Mouse (Mus musculus): ENCODE measurements around the gene Gdpd1. TPM values are rescaled to one million over a fixed set of nuclear protein-coding genes. Genes with fewer than 3 reads are reported as not detected.
A peak's percentile ranks its signal among the peaks of the same experiment; 100 is the strongest.

The Gdpd1 gene
- polyA plus RNA-seq, 1 experiment from 2014 or later = 195 TPM

DNA sequence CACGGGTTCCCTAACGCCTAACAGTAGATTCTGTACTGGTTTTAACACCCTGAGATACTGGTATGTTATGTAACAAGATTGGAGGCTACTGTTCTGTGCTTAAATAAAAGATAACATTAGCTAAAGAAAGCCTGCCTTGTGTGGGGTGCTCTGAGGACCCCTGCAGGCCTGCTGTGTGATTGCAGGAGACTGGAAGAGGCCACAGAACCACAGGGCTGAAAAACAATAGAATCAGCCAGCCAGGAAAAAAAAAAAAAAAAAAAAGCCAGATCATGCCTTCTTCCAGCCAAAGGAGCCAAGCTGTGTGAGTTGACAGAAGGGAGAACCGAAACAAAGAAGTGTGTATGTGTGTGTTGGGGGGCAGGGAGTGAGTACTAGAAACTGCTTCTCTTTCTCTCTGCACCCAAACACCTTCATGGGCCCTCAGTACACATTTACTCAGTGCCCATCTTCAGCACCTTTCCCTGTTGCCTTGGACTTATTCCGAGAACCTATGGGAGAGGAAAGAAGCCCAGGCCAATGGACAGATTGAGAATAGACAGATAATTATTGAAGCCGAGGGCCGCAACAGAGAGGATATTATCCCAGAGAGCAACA, 78.1 kb downstream of the Gdpd1 start:
- Histone ChIP-seq H3K27me3 (replicated peaks; ENCODE audit: control insufficient read depth, insufficient read depth, low read length) (no peaks in the 10 kb centered on the region), H3K4me2 (ENCODE audit: low read length) (no peak overlapping the region), H3K4me3 (replicated peaks; ENCODE audit: low read length) (no peak overlapping the region), H3K4me1 (replicated peaks; ENCODE audit: control insufficient read depth, insufficient read depth, low read length) (peaks cover 30% of the 10 kb centered on the region), H3K9me3 (ENCODE audit: control insufficient read depth, low read length) (no peaks in the 10 kb centered on the region), H3K36me3 (ENCODE audit: control insufficient read depth, insufficient read depth) (no peaks in the 10 kb centered on the region), H3K9ac (replicated peaks; ENCODE audit: low read depth, low read length) (0 out of 2 replicates have a peak overlapping the region, but pooled peaks have one; percentile 3), H3K27ac (ENCODE audit: low read length) (peak overlapping the region; percentile 56)
- 24% methylated on average over 6 of the region's 6 CpGs for WGBS
- no peak for ATAC-seq

DNA sequence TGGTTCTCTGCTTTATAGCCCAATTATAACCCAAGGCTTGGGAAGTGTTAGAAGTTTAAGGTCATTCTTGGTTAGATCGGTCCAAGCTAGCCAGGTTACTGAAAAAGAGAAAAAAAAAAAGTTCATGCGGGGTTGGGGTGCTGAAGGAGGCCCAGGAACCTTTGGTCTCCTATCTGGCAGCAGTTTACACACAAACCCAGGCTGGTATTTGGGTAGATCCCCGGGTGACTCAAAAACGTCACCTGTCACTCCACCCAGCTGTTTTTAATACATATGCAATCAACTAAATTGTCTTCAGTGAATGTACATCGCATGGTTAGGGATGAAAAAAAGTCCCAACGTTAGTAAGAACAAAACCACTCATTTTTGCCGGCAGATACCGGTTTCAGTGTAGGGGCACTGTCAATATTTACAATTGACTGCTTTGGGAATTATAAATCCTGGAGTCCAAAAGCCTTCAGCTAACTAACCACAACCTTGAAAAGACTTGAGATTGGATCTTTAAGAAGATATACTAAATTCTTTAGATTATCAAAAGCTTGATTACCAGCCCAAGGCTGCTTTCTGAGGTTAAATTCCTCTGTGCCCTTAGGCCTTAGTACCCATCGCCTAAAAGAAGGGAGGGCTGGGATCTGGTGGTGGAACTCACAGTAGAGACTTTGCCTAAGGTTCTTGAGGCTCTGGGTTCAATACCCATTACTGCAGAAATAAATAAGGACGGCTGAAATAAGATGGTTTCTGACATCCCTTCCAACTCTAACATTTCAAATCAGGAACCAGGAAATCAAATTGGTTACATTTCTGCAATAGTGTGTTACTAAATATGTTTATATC, 78.9 kb downstream of the Gdpd1 start:
- Histone ChIP-seq H3K36me3 (ENCODE audit: control insufficient read depth, insufficient read depth) (no peaks in the 10 kb centered on the region), H3K4me1 (replicated peaks; ENCODE audit: control insufficient read depth, insufficient read depth, low read length) (peaks cover 37% of the 10 kb centered on the region), H3K9me3 (ENCODE audit: control insufficient read depth, low read length) (no peaks in the 10 kb centered on the region), H3K4me2 (ENCODE audit: low read length) (no peak overlapping the region), H3K9ac (replicated peaks; ENCODE audit: low read depth, low read length) (no peak overlapping the region), H3K27ac (ENCODE audit: low read length) (no peak overlapping the region), H3K4me3 (replicated peaks; ENCODE audit: low read length) (no peak overlapping the region), H3K27me3 (replicated peaks; ENCODE audit: control insufficient read depth, insufficient read depth, low read length) (no peaks in the 10 kb centered on the region)
- WGBS = 53% methylated on average over 10 of the region's 10 CpGs
- ATAC-seq = no peak

DNA sequence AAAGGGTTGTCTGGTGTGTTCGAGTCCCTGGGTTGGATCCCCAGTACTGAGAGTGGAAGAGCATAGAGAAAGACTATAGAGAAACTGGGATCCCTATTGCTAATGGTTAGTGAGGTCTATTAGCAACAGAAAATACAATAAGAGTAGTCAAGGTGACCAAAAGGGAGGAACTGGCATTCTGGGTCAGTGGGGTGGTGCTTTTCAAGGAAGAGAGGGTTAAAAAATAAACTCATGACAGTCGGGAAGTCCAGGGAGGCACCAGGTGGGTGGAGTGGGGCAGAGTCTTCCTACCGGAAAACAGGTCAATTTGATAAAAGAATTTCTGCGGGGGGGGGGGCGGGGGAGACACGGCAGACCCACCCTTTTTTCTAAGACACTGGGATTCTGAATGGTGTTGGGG, 79.5 kb downstream of the Gdpd1 start:
- Histone ChIP-seq H3K9me3 (ENCODE audit: control insufficient read depth, low read length) (no peaks in the 10 kb centered on the region), H3K9ac (replicated peaks; ENCODE audit: low read depth, low read length) (no peak overlapping the region), H3K36me3 (ENCODE audit: control insufficient read depth, insufficient read depth) (no peaks in the 10 kb centered on the region), H3K27me3 (replicated peaks; ENCODE audit: control insufficient read depth, insufficient read depth, low read length) (no peaks in the 10 kb centered on the region), H3K27ac (ENCODE audit: low read length) (no peak overlapping the region; the same call in 1 of the 2 replicates), H3K4me1 (replicated peaks; ENCODE audit: control insufficient read depth, insufficient read depth, low read length) (peaks cover 43% of the 10 kb centered on the region), H3K4me3 (replicated peaks; ENCODE audit: low read length) (peak overlapping the region; percentile 99), H3K4me2 (ENCODE audit: low read length) (peak overlapping the region; percentile 88)
- 26% methylated on average over 6 of the region's 6 CpGs for WGBS
- no peak for ATAC-seq

DNA sequence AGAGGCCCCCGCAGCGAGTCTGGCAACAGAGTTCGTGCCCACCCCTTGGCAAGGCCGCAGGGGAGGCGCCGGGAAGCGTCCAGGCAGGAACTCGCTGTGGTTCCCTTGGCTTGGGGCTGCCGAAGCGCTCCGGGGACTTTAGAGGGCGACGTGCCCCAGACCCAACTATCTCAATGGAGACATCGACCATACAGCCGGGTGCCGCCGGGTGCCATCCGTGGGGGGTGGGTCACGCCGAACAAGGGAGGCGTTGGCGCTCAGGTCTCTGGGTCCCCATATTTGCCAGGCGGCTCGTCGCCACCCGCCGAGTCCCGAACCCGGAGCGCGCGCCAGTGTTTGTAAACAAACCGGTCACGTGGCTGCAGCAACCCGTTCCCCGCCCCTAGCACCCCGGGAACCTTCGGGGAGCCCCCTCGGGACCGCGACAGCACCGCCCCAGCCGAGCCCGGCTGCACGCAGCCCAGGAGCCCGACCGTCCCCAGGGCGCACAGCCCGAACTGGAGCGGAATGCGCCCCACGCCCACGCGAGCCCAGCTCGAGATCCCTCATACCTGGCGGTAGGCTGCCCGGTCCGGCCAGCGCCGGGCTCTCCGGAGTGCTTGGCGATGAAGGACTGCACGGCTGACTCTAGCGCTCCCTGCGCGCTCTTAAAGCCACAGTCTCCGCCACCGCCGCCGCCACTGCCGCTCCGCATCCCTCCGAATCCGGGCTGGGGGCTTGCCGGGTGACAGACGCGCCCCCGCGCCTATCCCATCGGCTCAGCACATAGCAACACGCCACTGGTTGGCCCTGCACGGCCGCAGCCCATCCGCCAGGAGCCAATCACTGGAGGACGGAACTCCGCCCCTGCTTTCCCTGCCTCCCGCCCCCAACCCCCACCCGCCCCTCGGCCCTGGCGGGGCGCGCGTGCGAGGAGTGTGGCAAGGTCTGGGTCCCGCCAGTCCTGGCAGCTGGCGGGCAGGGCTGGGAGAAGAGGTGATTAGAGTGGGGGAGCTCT, 80.5 kb downstream of the Gdpd1 start, which contains the start of gene Ypel2:
Gene Ypel2, minus strand, starts transcription at position 667 of the 997 bp plus-strand sequence.
- Histone ChIP-seq H3K27ac (ENCODE audit: low read length) (peak within 1 kb of the TSS; percentile 94), H3K9me3 (ENCODE audit: control insufficient read depth, low read length) (no peaks in the 10 kb centered on the region), H3K9ac (replicated peaks; ENCODE audit: low read depth, low read length) (peak within 1 kb of the TSS; percentile 89), H3K36me3 (ENCODE audit: control insufficient read depth, insufficient read depth) (no peaks in the 10 kb centered on the region), H3K4me2 (ENCODE audit: low read length) (peak within 1 kb of the TSS; percentile 88), H3K4me3 (replicated peaks; ENCODE audit: low read length) (peak within 1 kb of the TSS; percentile 99), H3K27me3 (replicated peaks; ENCODE audit: control insufficient read depth, insufficient read depth, low read length) (no peaks in the 10 kb centered on the region), H3K4me1 (replicated peaks; ENCODE audit: control insufficient read depth, insufficient read depth, low read length) (peaks cover 45% of the 10 kb centered on the region)
- peak; percentile 100 for ATAC-seq
- under 1% methylated on average over 89 of the region's 96 CpGs for WGBS

DNA sequence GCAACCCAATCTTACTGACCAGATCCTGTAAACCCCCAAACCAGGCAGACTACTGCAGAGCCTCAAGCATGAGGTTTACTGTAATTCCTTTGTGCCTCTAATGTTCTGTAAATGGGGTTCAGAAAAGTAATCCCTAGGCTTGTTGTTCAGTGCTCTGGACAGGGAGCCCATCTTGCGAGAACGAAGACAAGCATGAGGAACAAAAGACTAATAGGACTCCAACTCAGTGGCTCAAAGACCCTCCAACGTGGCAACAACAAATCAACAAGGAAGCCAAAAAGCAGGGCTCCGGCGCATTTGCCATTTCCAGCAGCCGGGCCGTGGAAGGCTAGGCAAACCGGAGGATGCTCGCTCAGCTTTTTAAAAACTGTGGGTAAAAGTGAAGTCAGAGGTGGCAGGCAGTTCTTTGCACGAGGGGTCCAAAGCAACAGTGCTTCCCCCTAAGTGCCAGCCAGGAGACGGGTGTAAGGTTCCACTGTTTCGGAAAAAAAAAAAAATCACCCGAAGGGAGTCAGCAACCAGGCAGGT, 81.3 kb downstream of the Gdpd1 start:
- WGBS = 1% methylated on average over 13 of the region's 13 CpGs
- H3K4me2 ChIP-seq (ENCODE audit: low read length) = peak overlapping the region; percentile 88
- peaks cover 45% of the 10 kb centered on the region for H3K4me1 ChIP-seq (replicated peaks; ENCODE audit: control insufficient read depth, insufficient read depth, low read length)
- no peaks in the 10 kb centered on the region for H3K27me3 ChIP-seq (replicated peaks; ENCODE audit: control insufficient read depth, insufficient read depth, low read length)
- no peak for ATAC-seq
- H3K27ac ChIP-seq (ENCODE audit: low read length) = peak overlapping the region; percentile 94
- no peaks in the 10 kb centered on the region for H3K36me3 ChIP-seq (ENCODE audit: control insufficient read depth, insufficient read depth)
- H3K4me3 ChIP-seq (replicated peaks; ENCODE audit: low read length) = peak overlapping the region; percentile 99
- H3K9ac ChIP-seq (replicated peaks; ENCODE audit: low read depth, low read length) = peak overlapping the region; percentile 89
- no peaks in the 10 kb centered on the region for H3K9me3 ChIP-seq (ENCODE audit: control insufficient read depth, low read length)

DNA sequence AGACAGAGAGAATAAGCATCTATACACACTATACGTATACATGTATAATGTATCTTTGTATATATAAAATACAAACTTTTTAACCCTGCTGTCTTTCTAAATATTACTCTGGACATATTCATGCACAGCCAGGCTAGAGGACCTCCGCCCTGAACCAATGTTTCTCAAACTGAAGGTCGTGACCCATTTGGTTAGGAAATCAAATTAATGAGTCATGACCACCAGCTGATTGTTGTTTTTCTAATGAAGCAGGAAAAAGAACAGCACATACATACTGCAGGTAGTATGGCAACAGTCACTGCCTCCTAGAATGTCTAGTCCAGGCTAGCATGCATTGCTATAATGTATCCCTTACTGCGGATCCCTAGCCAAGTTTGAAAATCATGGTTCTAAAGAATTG, 82.6 kb downstream of the Gdpd1 start:
- peaks cover 45% of the 10 kb centered on the region for H3K4me1 ChIP-seq (replicated peaks; ENCODE audit: control insufficient read depth, insufficient read depth, low read length)
- 86% methylated on average over 4 of the region's 4 CpGs for WGBS

DNA sequence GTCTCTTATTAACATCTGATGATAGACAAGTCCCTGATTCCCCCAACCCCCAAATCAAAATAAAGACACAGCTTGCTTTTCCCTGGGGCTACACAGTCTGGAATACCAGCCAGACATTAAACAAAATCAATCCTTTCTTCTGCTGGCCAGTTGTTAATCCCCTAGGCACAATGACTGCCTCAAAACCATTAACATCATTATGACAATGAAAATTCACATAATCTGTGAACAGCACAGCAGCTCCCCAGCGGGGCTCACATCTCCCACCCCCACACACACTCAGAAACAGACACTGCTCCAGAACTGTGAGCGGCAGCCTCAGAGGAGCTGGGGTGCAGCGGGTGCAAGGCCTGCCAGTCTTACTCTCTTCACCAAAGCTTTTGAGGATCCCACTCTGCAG, 83.6 kb downstream of the Gdpd1 start:
- WGBS = 14% methylated on average over 3 of the region's 3 CpGs
- Histone ChIP-seq H3K27me3 (replicated peaks; ENCODE audit: control insufficient read depth, insufficient read depth, low read length) (no peaks in the 10 kb centered on the region), H3K9me3 (ENCODE audit: control insufficient read depth, low read length) (no peaks in the 10 kb centered on the region), H3K4me3 (replicated peaks; ENCODE audit: low read length) (no peak overlapping the region), H3K27ac (ENCODE audit: low read length) (no peak overlapping the region), H3K36me3 (ENCODE audit: control insufficient read depth, insufficient read depth) (no peaks in the 10 kb centered on the region), H3K4me1 (replicated peaks; ENCODE audit: control insufficient read depth, insufficient read depth, low read length) (peaks cover 39% of the 10 kb centered on the region), H3K4me2 (ENCODE audit: low read length) (peak overlapping the region; percentile 31), H3K9ac (replicated peaks; ENCODE audit: low read depth, low read length) (peak overlapping the region; percentile 7)
- ATAC-seq = no peak

More for the DNA sequence above, 82.6 kb downstream of the Gdpd1 start:
- H3K27ac ChIP-seq (ENCODE audit: low read length) = no peak overlapping the region
- H3K9ac ChIP-seq (replicated peaks; ENCODE audit: low read depth, low read length) = no peak overlapping the region
- H3K4me3 ChIP-seq (replicated peaks; ENCODE audit: low read length) = no peak overlapping the region
- H3K27me3 ChIP-seq (replicated peaks; ENCODE audit: control insufficient read depth, insufficient read depth, low read length) = no peaks in the 10 kb centered on the region
- peak overlapping the region; percentile 88; the same call in 1 of the 2 replicates for H3K4me2 ChIP-seq (ENCODE audit: low read length)
- no peaks in the 10 kb centered on the region for H3K9me3 ChIP-seq (ENCODE audit: control insufficient read depth, low read length)
- H3K36me3 ChIP-seq (ENCODE audit: control insufficient read depth, insufficient read depth) = no peaks in the 10 kb centered on the region
- no peak for ATAC-seq

DNA sequence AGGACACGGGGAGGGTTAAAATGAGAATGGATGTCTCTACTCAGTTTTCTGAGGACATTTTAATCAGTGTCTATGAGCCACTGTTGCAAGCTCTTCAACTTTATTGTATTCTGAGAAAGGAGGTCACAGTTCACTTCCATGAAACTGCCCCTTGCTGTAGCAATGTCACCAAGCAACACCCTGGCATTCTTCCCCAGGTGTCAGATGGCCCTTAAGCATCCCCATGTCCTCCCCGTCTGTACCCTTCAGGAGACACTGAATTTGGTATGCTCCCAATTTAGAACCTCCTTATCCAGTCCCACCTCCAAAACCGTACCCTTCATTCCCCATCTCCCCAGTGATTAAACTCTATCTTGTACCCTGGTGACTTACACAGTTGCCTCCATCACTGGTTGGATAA, 88.9 kb downstream of the Gdpd1 start:
- Histone ChIP-seq H3K4me2 (ENCODE audit: low read length) (no peak overlapping the region), H3K4me1 (replicated peaks; ENCODE audit: control insufficient read depth, insufficient read depth, low read length) (peaks cover 7% of the 10 kb centered on the region), H3K9ac (replicated peaks; ENCODE audit: low read depth, low read length) (no peak overlapping the region), H3K4me3 (replicated peaks; ENCODE audit: low read length) (no peak overlapping the region), H3K9me3 (ENCODE audit: control insufficient read depth, low read length) (no peaks in the 10 kb centered on the region), H3K27ac (ENCODE audit: low read length) (no peak overlapping the region), H3K36me3 (ENCODE audit: control insufficient read depth, insufficient read depth) (no peaks in the 10 kb centered on the region), H3K27me3 (replicated peaks; ENCODE audit: control insufficient read depth, insufficient read depth, low read length) (no peaks in the 10 kb centered on the region)
- WGBS = 80% methylated on average over 3 of the region's 3 CpGs
- ATAC-seq = no peak
